ENCODE assay signal across 26 mouse cellular contexts in genomic region chr5:108741844-108742243, GRCm38 (mm10). TPM values are rescaled to one million over a fixed set of nuclear protein-coding genes. Genes with fewer than 3 reads are reported as not detected.
"Had no signal": no experiment of that assay in that cellular context is flagged by ENCODE, and none has a peak within 500 bp of the region (broad histone marks: within the 10 kb centered on the region; RNA-seq: fewer than 3 reads in every experiment).

No protein-coding gene starts in this region.

- DNase-seq: kidney, adult 8-10 months; kidney, postnatal 25 days; layer of hippocampus, adult 9-11 months; liver, postnatal 0 days; lung, embryonic 14.5 days; thymus, adult 2 months; thymus, postnatal 14 days had no signal

- H3K27me3 ChIP-seq: limb, embryonic 12.5 days; limb, embryonic 15.5 days; midbrain, embryonic 12.5 days; midbrain, embryonic 15.5 days; neural tube, embryonic 13.5 days had no signal

- ATAC-seq: liver, postnatal 0 days; lung, postnatal 0 days; midbrain, embryonic 15.5 days had no signal

RNA-seq across cellular contexts. Expression of gene Rnf212, which starts 32.9 kb away (rescaled TPM):
- total RNA-seq: layer of hippocampus, adult 2 months; layer of hippocampus, postnatal 25 days; left cerebral cortex, adult 18-20 months; left cerebral cortex, postnatal 36 days; megakaryocyte, adult 5-6 weeks; neutrophil, adult 5-6 weeks had no signal
- polyA plus RNA-seq: limb, embryonic 15.5 days; lung, embryonic 14.5 days; lung, postnatal 0 days; macrophage; midbrain, embryonic 12.5 days; midbrain, embryonic 15.5 days; neural tube, embryonic 13.5 days; stomach, embryonic 14.5 days had no signal

RNA-seq across cellular contexts. Expression of gene Tmed11, which starts 53.3 kb away (rescaled TPM):
- total RNA-seq: layer of hippocampus, adult 2 months; layer of hippocampus, postnatal 25 days; left cerebral cortex, adult 18-20 months; left cerebral cortex, postnatal 36 days; megakaryocyte, adult 5-6 weeks; neutrophil, adult 5-6 weeks had no signal
- polyA plus RNA-seq: kidney, embryonic 16.5 days; large intestine, adult 2 months; limb, embryonic 12.5 days; limb, embryonic 15.5 days; liver, embryonic 11.5 days; liver, embryonic 14.5 days; liver, postnatal 0 days; lung, embryonic 14.5 days; lung, postnatal 0 days; macrophage; midbrain, embryonic 12.5 days; midbrain, embryonic 15.5 days; neural tube, embryonic 13.5 days; small intestine, adult 2 months; stomach, embryonic 14.5 days; thymus, adult 2 months had no signal
